Comparison of ENCODE assay signal across 9 mouse cellular contexts in genomic region chr2:178264389-178264788, GRCm38 (mm10).
DNase-seq lines count a peak whose midpoint lies in the region; ATAC-seq and TF ChIP-seq lines count a peak whose summit lies in the region.
"Had no signal": no experiment of that assay in that cellular context is flagged by ENCODE, and none has a peak within 500 bp of the region (broad histone marks: within the 10 kb centered on the region; RNA-seq: fewer than 3 reads in every experiment).

No protein-coding gene starts in this region.

- 0 out of 2 replicates have a peak, but pooled peaks cover 4% of the 10 kb centered on the region for H3K27me3 ChIP-seq in heart, embryonic 10.5 days (ENCODE audit: insufficient read depth, poor library complexity, severe bottlenecking)
- no peaks in the 10 kb centered on the region for H3K27me3 ChIP-seq in limb, embryonic 10.5 days (ENCODE audit: low read depth, poor library complexity, severe bottlenecking)
- no peaks in the 10 kb centered on the region for H3K27me3 ChIP-seq in midbrain, embryonic 13.5 days
- H3K27me3 ChIP-seq in stomach, embryonic 16.5 days (ENCODE audit: control insufficient read depth, insufficient read depth, low read length), result no peaks in the 10 kb centered on the region
- H3K27me3 ChIP-seq: stomach, embryonic 15.5 days had no signal

- H3K4me2 ChIP-seq in midbrain, embryonic 13.5 days (replicated peaks), result no peak overlapping the region
- no peak overlapping the region for H3K4me2 ChIP-seq in stomach, embryonic 16.5 days (ENCODE audit: low read depth, low read length)
- H3K4me2 ChIP-seq: stomach, embryonic 15.5 days had no signal

- H3K27ac ChIP-seq in bone marrow macrophage, adult 2 months (ENCODE audit: insufficient read depth, low read depth, low read length), result no peak overlapping the region
- no peak overlapping the region for H3K27ac ChIP-seq in embryonic fibroblast, embryonic 13.5 days (ENCODE audit: insufficient read depth, low read length)
- H3K27ac ChIP-seq in heart, embryonic 10.5 days, result no peak overlapping the region
- H3K27ac ChIP-seq in limb, embryonic 10.5 days, result peak overlapping the region; percentile 36
- no peak overlapping the region for H3K27ac ChIP-seq in midbrain, embryonic 13.5 days
- no peak overlapping the region for H3K27ac ChIP-seq in stomach, embryonic 16.5 days (ENCODE audit: low read length)
- H3K27ac ChIP-seq: stomach, embryonic 15.5 days had no signal

- no peaks in the 10 kb centered on the region for H3K9me3 ChIP-seq in heart, embryonic 10.5 days
- H3K9me3 ChIP-seq in limb, embryonic 10.5 days (replicated peaks), result no peaks in the 10 kb centered on the region
- no peaks in the 10 kb centered on the region for H3K9me3 ChIP-seq in midbrain, embryonic 13.5 days
- no peaks in the 10 kb centered on the region for H3K9me3 ChIP-seq in stomach, embryonic 16.5 days (replicated peaks; ENCODE audit: control insufficient read depth, low read length)
- H3K9me3 ChIP-seq: stomach, embryonic 15.5 days had no signal

- TF ChIP-seq POLR2A in bone marrow macrophage, adult 2 months (IDR thresholded peaks at IDR 0.05; ENCODE audit: borderline replicate concordance, low read depth, low read length), result no peak
- TF ChIP-seq POLR2A in embryonic fibroblast, embryonic 13.5 days (IDR thresholded peaks at IDR 0.05; ENCODE audit: low read depth, low read length), result no peak

- TF ChIP-seq CTCF in bone marrow macrophage, adult 2 months (IDR thresholded peaks at IDR 0.05; ENCODE audit: low read depth, low read length), result 0 out of 2 replicates have a peak, but pooled peaks have one; percentile 22
- TF ChIP-seq CTCF in embryonic fibroblast, embryonic 13.5 days (IDR thresholded peaks at IDR 0.05; ENCODE audit: borderline replicate concordance, insufficient read depth, low read length), result peak; percentile 85

- no peak overlapping the region for H3K4me3 ChIP-seq in bone marrow macrophage, adult 2 months (ENCODE audit: insufficient read depth, low read length)
- H3K4me3 ChIP-seq in embryonic fibroblast, embryonic 13.5 days (ENCODE audit: insufficient read depth, low read length), result no peak overlapping the region
- H3K4me3 ChIP-seq in heart, embryonic 10.5 days, result no peak overlapping the region
- no peak overlapping the region for H3K4me3 ChIP-seq in limb, embryonic 10.5 days
- no peak overlapping the region for H3K4me3 ChIP-seq in midbrain, embryonic 13.5 days (replicated peaks)
- H3K4me3 ChIP-seq in stomach, embryonic 16.5 days (replicated peaks; ENCODE audit: low read length), result no peak overlapping the region
- H3K4me3 ChIP-seq: stomach, embryonic 15.5 days had no signal

- H3K36me3 ChIP-seq in heart, embryonic 10.5 days, result no peaks in the 10 kb centered on the region
- H3K36me3 ChIP-seq in limb, embryonic 10.5 days, result no peaks in the 10 kb centered on the region
- H3K36me3 ChIP-seq in midbrain, embryonic 13.5 days, result peaks cover 21% of the 10 kb centered on the region
- H3K36me3 ChIP-seq in stomach, embryonic 16.5 days (ENCODE audit: control insufficient read depth, insufficient read depth, low read length), result no peaks in the 10 kb centered on the region
- H3K36me3 ChIP-seq: stomach, embryonic 15.5 days had no signal

- peak; percentile 74 for ATAC-seq in midbrain, embryonic 13.5 days
- peak; percentile 46 for ATAC-seq in stomach, embryonic 16.5 days (ENCODE audit: insufficient read depth, low FRiP score)

- no peak overlapping the region for H3K9ac ChIP-seq in midbrain, embryonic 13.5 days (replicated peaks)
- no peak overlapping the region for H3K9ac ChIP-seq in stomach, embryonic 16.5 days (ENCODE audit: low read length)
- H3K9ac ChIP-seq: stomach, embryonic 15.5 days had no signal

- peak; percentile 76 for DNase-seq in 3T3-L1 (ENCODE audit: low read depth, low spot score)
- peak; percentile 90 for DNase-seq in heart, embryonic 10.5 days (ENCODE audit: low spot score)
- DNase-seq in kidney, adult 9 months, result peak; percentile 75
- DNase-seq in limb, embryonic 10.5 days (ENCODE audit: low spot score), result peak; percentile 92

- WGBS in heart, embryonic 10.5 days, result 8% methylated on average over 8 of the region's 8 CpGs
- WGBS in limb, embryonic 10.5 days, result 9% methylated on average over 8 of the region's 8 CpGs
- WGBS in midbrain, embryonic 13.5 days, result 5% methylated on average over 8 of the region's 8 CpGs
- WGBS in stomach, embryonic 16.5 days, result 6% methylated on average over 8 of the region's 8 CpGs

- H3K4me1 ChIP-seq in bone marrow macrophage, adult 2 months (ENCODE audit: control insufficient read depth, insufficient read depth, low read length), result no peaks in the 10 kb centered on the region
- H3K4me1 ChIP-seq in embryonic fibroblast, embryonic 13.5 days (ENCODE audit: control insufficient read depth, insufficient read depth, low read length), result no peaks in the 10 kb centered on the region
- H3K4me1 ChIP-seq in heart, embryonic 10.5 days, result peaks cover 35% of the 10 kb centered on the region
- peaks cover 18% of the 10 kb centered on the region for H3K4me1 ChIP-seq in limb, embryonic 10.5 days
- peaks cover 17% of the 10 kb centered on the region for H3K4me1 ChIP-seq in midbrain, embryonic 13.5 days (replicated peaks)
- no peaks in the 10 kb centered on the region for H3K4me1 ChIP-seq in stomach, embryonic 16.5 days (ENCODE audit: control insufficient read depth, insufficient read depth, low read length)
- H3K4me1 ChIP-seq: stomach, embryonic 15.5 days had no signal
